Mouse (Mus musculus): Measurements from ENCODE around the gene Usp46. TPM values are rescaled to one million over a fixed set of nuclear protein-coding genes. Genes with fewer than 3 reads are reported as not detected.
"Not testable (repeated sequence)": the region's sequence is repeated elsewhere in the genome, so short reads cannot be mapped to it uniquely, and the experiment has no call there.

Gene Usp46
- total RNA-seq, 4 experiments from 2014 or later: 119 to 153 (median 135) TPM

DNA sequence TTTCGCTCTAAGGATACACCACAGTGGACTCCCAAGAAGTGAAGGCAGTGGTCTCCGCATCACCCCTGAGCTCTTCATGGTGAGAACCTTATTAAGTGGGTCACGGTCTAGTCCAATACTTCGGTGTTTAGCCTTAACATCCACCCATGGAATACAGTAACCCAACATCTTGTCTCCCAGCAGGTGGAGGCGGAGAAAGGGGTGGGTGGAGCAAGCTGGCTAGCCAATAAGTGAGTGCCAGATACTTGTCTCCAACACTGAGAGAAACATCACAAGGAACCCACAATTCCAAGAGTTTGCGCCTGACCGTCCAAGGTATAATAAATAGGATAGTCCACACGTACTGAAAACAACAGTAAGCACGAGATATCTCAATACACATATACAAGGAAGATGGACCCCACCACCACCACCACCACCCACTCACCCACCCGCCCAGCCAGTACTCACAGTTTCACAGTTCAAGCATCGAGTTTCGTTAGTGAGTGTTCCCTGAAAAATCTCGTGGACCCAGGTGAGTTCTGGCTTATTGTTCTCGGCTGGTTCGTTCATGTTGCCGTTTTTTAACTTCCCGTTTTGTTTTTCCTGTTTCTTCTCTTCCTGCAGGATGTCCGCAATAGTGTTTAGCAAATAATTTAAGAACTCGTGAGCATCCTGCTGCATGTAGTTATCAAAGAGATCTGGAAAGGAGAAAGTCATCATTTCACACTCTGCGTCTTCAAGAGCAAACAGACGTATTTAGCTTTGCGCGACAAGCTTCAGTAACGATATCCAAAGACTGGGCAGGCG is 39.3 kb downstream of the Usp46 start:
- no peak for DNase-seq (ENCODE audit: low spot score in 2 of 2)

- no peak for DNase-seq (ENCODE audit: low spot score in 2 of 2)
Measured at GRCm38 (mm10) chr5:74028221-74028620, 40.0 kb downstream of the Usp46 start.

DNA sequence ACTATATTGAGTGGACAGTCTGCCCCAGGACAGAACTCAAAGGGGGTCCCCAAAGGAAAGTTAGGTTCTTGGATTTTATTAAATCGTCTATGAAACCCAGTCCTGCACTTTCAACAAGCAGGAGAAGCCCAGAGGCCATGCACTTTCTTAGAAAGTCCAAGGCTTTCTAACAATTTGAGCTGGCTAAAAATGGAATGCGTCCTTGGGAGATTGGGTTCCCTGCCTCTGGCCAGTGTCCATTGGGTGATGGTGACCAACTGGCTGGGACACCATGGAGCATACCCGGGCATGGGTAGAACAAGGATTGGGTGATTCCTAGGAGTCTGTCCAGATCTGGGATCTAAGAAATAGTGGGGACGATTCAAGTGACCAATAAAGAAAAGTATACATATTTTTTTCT is 47.7 kb downstream of the Usp46 start:
- DNase-seq (ENCODE audit: low spot score in 2 of 2): no peak

DNA sequence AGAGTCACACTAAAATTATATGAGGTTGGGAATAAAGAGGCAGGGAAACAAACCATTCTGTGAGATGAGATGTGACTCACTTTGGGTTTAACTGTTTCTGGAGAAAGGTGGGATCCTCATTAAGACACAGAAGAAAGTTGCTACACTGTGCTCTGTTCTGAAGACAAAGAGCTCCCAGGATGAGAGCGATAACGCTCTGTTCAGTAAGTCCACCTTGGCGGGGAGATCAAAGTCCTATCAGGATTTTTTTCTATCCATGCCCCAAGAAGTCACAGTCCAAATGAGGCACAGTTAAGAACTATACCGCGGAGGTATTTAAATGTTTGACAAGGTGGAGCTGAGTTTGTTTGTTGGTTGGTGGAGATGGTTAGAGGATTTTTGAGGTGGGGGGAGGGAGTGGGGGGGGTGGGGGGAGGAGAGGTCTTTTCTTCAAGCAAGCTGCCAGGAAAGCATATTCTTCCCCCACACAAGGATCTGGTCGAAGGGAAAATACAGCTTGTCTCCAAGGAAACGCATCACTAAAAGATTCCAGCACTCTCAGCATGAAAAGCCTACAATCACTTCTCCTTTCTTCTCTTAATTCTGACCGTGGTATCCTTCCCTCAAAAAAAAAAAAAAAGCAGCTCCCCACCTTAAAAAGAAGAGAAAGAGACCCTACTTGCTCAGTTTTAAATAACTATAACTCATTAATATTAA is 49.2 kb downstream of the Usp46 start:
- no peak for DNase-seq (ENCODE audit: low spot score in 2 of 2)

DNA sequence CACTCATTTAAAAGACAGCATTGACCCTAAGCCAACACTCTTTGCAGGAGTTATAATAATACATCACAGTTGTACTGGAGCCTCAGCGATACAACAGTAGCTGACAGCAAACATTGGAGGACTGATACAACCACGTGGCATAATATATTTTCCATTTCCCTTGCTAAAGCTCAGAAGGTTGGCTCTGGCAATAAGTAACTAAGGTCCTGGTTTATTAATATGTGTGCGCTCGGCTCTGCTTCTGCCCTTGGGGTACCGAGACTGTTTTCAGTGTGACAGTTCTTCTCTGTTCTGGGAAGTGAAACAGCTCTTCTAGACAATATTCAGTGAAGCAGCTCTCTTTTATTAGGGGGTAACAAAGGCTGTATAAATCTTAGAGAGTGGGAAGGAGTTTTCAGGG is 50.7 kb downstream of the Usp46 start:
- DNase-seq (ENCODE audit: low spot score in 2 of 2): no peak

DNA sequence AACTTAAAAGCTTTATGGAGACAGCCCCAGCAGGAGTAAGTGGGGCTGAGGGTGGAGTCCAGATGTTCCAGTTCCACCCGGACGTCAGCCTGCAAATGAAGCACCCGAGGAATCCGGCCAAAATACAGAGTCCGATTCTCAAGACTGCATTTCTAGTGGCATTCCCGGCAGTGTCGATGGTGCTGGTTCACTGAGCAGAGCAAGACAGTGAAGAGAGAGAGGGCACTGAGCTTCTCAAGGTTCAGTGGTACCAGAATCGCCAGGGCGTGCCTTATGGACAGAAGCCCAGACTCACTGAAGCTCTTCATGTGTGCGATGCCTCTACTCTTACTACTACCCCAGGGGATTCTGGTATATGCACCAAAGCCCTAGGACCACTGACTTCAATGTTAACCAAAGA is 56.6 kb downstream of the Usp46 start:
- no peak for DNase-seq (ENCODE audit: low spot score in 2 of 2)

DNA sequence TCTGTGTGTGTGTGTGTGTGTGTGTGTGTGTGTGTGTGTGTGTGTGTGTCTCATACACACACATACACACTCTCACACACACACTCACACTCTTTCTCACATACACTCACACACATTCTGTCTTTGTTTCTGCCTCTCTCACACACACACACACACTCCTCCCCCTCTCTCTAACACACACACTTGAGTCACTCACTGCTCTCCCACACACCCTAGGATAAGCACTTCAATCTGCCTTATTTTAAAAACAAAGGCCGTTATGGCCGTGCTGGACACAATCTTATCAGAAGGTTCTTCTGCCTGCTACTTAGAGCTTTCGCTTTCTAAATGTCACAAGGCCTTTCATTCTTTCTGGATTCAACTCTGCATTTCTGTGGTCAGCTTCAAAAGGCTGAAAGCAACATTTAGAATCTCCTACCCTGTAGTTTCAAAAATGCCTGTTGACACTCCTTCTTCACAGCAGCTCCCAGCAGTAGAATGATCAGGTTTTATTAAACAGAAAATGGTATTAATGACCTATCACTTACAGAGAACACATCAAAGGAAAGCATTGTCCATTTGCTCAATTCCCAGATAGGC is 60.6 kb downstream of the Usp46 start:
- DNase-seq (ENCODE audit: low spot score in 2 of 2): no peak

DNA sequence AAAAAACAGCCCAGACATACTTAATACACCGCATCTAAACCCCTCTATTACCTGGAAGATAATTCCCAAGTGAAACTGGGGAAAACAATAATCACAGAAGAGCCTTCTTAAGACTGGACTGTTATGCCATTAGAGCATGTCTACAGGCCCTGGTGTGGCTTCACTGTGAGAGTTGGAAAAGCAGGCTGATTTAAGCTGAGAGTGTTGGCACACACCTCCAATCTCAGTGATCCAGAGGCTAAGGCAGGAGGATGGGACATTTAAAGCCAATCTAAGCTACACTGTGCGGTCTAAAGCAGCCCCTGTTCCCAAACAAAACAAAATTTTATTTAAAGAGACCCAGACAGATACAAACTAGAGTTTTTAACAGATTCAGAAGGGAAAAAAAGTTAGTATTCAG is 62.3 kb downstream of the Usp46 start:
- DNase-seq (ENCODE audit: low spot score in 2 of 2): no peak

GRCm38 (mm10) chr5:74001743-74002142 is 66.5 kb downstream of the Usp46 start:
- DNase-seq (ENCODE audit: low spot score in 2 of 2): no peak

DNA sequence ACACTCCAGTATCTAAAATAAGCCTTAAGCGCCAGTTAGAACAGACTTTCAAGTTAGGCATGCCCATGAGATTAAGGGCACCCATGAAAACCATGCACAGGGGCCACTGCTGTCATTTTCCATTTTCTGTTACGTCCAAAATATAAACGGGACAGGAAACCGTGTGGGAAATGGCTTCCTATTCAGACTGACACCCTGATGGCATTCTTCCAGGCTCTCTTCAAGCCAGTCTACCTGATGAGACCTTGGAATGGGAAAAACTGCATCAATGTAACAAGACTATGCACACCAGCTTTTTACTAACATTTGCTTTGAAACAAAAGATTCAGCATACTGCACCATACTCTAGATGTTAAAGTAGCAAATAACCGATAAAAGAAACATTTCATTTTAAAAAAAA is 69.3 kb downstream of the Usp46 start:
- no peak for DNase-seq (ENCODE audit: low spot score in 2 of 2)

- no peak for DNase-seq (ENCODE audit: low spot score in 2 of 2)
Measured at GRCm38 (mm10) chr5:73994850-73995249, 73.4 kb downstream of the Usp46 start.

DNA sequence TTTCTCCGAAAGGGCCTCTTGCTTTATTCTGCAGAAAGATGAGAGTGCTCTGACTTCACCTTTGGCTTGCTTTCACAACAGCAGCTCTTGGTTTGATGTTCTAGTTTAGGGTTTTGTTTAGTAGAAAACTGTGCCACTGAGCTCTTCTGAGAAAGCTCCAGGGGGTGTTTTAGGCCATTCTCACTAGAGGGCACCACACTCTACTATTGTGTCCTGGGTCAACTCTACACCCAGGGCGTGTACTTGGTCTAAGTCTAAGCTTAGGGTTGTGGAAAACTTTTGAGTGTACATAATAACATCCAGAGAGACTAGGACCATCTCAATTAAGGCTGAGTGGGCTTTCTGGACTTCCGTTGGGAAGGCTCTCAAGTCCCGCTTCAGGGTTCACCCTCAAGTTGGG is 74.7 kb downstream of the Usp46 start:
- DNase-seq (ENCODE audit: low spot score in 2 of 2): no peak

DNA sequence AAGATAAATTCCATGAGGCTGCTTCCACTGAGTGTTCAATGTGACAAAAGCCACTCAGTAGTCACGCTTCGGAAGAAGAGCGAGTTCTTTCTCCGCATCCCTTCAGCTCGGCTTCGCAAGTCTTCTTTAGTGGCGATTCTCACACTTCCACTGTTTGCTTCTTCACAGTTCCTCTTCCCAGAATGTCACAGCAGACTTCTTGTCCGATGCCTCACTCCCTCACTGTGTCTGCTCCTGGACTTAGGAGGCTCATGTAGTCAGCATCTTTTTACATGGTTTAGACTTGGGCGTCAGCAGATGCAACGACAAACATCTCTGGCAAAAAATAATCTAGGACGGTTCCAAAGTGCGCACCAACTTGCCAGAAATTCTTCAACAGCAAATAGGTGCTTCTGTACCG is 75.9 kb downstream of the Usp46 start:
- no peak for DNase-seq (ENCODE audit: low spot score in 2 of 2)

- no peak for DNase-seq (ENCODE audit: low spot score in 2 of 2)
Measured at GRCm38 (mm10) chr5:73989532-73989931, 78.7 kb downstream of the Usp46 start.

- no peak for DNase-seq (ENCODE audit: low spot score in 2 of 2)
Measured at GRCm38 (mm10) chr5:73987777-73988560, 80.3 kb downstream of the Usp46 start.

- no peak for DNase-seq (ENCODE audit: low spot score in 2 of 2)
Measured at GRCm38 (mm10) chr5:73977426-73977825, 90.8 kb downstream of the Usp46 start.

GRCm38 (mm10) chr5:73971701-73972100 is 96.5 kb downstream of the Usp46 start:
- DNase-seq (ENCODE audit: low spot score in 2 of 2): no peak

GRCm38 (mm10) chr5:73970024-73970628 is 98.1 kb downstream of the Usp46 start:
- peak; percentile 22 to 37 for DNase-seq (ENCODE audit: low spot score in 2 of 2)

- no peak for DNase-seq (ENCODE audit: low spot score in 2 of 2)
Measured at GRCm38 (mm10) chr5:73969338-73969737, 98.9 kb downstream of the Usp46 start.

DNA sequence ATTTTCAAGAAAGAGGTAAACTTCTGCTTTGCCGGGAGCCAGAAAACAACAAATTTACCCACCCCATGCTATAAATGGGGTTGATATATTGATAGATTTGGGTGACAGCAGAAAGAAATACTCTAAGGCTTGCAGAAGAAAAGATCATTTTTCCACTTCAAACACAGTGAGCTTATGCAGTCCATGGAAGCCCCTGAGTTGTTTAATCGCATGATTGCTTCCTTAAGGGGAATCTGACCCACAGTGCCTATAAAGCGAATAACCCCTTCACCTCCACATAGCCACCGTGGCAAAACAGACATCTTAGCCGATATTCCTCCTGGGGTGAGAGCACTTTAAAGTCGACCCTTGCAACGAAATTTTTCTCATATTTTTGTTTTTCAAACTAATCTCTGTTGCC is 108.5 kb downstream of the Usp46 start:
- no peak for DNase-seq (ENCODE audit: low spot score in 2 of 2)

GRCm38 (mm10) chr5:73958614-73959013 is 109.6 kb downstream of the Usp46 start:
- not testable (repeated sequence) for DNase-seq (ENCODE audit: low spot score in 2 of 2)
